Mouse (Mus musculus) heart, postnatal 0 days (tissue): ENCODE measurements at regions not wholly inside any gene's neighbourhood (a gene's known extent, or its start where the extent isn't known, plus 50 kb on each side); places are given as distances from the start of the nearest gene placed in this dataset.

ENCODE experiments used
- CTCF ChIP-seq: IDR thresholded peaks from 2 replicates; pipeline ENCODE4 v1.5.1; 2016; ENCODE audit warnings: antibody characterized with exemption, control low read depth, low read depth
- EP300 ChIP-seq: IDR thresholded peaks from 2 replicates; pipeline ENCODE4 v1.6.1; 2016; ENCODE audit warnings: antibody characterized with exemption, low read depth

DNA sequence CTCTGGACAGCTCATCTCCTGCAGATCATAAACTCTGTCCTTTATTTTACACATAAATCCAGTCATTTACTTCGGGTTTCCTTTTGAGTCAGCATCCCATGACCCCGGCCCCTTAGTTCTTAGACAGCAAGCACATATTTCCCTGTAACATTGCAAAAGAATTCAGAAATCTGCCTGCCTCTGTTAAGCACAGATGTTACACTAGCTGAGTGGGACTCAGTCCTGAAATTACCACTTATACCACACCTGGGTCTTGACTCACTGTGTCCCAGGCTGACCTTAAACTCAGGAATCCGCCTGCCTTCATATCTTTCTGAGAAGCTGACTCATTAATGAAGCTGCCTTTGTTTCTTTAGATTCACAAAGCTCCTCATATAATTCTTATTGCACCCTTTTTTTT is 139.9 kb downstream of the Sptssa start:
- no peak for TF ChIP-seq CTCF
- no peak for TF ChIP-seq EP300
